Mouse (Mus musculus) thymus, postnatal 36 days (tissue): ENCODE data around the gene Zfp362.

ENCODE experiments used
- DNase-seq, 2 experiments: peaks; one replicate each; pipeline ENCODE4 v3.0.0; 2022; ENCODE audit warnings: mixed read lengths in 2 of 2

The Zfp362 gene

DNA sequence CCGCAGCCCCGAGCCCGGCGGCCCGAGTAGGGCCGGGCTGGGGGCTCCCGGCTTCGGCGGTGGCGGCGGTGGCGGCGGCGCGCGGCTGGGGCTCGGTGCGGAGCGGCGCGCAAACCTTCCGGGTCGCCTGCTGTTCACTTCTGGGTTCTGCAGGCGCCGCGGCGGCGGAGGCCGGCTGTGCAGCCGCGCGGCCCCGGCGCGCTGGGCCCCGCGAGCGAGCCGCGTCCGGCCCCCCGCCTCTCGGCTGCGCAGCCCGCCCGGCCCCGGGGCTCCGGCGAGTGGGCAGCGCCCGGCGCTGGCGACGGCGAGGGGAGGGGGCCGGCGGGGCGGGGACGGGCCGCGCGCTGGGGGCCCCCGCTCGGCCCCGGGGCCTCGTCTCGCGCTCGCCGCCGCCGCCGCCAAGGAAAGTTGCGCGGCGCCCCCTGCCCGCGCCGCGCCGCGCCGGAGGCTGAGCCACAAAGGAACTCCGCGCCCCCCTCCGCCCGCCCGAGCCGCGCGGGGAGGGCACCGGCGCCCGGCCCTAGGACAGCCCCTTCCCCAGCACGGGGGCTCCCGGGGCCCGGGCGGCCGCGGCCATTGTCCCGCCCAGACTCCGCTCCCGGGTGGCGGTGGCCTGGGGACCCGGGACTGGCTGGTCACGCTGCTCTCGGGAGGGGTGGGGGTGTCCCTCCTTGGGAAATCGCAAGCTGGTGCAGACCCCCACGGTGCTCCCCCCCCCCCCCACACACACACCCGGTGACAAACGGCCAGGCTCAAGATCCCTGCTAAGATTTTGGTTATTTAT, at the start of gene Zfp362:
Zfp362 (minus strand) TSS at position 3 of the 784 bp plus-strand sequence.
- DNase-seq, result peak; percentile 63 to 73

DNA sequence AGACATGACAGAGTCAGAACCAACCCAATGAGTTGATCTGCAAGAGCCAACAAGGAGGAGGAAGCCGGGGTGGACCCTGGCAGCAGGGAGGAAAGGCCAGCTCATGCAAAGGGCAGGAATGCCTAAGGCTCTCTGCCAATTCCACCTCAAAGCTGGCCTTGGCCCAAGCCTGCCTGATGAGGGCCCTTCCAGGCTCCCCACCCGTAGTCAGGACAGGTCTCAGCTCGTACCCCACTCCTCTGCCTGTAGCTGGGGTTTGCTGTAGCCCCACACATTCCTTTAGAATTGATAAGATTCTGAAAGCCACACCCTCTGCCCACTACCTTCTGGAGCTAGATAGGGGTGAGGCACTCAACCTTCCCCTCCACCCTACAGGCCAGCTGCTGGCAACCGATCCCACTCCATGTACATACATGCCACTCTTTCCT, 49.8 kb upstream of the Zfp362 start:
- no peak for DNase-seq

DNA sequence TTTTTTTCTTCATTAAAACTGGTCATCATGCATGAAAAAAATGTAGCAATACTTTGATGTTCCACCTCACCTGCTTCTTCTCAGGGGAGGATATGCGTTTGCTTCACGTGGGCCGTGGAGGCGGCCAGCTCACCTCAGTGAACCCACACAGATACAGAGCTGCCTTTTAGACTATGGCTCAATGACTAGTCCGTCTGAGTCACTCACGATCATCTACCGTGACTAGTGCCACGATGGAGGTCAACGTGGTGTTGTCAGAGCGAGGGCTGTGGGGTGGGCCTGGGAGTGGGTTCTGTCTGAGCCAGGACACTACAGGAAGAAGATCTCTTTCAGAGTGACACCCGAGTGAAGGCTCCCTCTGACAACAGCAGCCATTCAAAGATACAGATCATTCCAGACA, 47.3 kb upstream of the Zfp362 start:
- DNase-seq, result no peak

DNA sequence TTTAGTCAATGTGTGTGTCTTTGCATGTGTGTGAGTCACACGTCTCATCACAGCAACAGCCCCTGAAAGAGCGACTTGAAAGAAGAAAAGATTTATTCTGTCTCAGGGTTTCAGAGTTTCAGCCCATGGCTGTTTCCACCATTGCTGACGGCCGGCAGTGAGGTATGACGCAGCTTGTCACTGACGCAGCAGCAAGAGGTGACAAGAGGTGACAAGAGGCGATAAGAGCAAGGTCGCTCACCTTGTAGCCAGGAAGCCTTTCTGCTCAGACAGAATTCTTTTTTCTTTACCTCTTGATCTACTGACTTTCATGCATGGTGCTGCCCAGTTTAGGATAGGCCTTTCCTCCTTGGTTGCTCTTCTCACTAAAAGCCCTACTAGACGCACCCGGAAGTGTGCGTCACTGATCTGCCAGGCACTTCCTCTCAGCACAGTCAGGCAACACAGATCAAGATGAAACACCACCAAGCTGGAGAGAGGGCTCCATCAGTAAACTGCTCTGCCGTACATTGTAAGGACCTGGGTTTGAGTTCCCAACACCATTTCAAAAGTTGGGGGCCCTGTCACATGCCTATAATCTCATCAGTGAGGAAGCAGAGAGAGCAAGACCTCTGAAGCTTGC, 46.5 kb upstream of the Zfp362 start:
- no peak for DNase-seq

DNA sequence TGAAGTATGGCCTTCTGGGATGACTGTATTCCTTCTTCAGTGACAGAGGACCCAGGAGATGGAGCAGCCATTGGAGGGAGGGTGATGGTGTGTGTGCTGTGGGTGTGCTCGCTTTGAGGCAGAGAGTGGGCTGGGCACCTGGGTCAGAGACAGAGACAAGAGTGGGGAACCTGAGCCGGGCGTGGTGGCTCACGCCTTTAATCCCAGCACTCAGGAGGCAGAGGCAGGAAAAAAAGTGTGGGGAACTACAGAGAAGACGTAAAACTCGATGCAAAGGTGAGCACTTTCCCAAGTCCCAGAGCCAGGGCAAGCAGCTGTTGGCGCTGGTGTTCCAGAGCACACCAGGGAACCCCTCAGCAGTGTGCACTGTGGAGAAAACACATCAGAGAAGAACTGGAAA, 43.8 kb upstream of the Zfp362 start:
- no peak for DNase-seq

DNA sequence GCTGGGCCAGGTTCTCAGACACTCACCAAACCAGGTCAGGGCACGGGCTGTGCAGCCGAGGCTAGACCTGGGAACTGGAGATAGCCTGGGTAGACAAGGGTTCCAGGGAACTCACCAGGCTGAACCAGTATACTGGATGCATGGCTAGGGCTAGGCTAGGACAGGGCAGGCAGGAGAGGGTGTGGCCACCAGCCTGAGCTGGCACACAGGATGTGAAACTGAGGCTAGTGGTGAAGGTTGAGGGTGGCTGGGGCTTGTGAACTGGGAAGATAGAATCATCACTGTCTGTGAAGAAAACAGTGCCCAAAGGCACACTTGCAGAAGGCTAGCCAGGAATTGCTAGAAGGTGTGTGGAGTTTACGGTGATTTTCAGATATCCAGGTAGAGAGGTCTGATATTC, 43.1 kb upstream of the Zfp362 start:
- no peak for DNase-seq

DNA sequence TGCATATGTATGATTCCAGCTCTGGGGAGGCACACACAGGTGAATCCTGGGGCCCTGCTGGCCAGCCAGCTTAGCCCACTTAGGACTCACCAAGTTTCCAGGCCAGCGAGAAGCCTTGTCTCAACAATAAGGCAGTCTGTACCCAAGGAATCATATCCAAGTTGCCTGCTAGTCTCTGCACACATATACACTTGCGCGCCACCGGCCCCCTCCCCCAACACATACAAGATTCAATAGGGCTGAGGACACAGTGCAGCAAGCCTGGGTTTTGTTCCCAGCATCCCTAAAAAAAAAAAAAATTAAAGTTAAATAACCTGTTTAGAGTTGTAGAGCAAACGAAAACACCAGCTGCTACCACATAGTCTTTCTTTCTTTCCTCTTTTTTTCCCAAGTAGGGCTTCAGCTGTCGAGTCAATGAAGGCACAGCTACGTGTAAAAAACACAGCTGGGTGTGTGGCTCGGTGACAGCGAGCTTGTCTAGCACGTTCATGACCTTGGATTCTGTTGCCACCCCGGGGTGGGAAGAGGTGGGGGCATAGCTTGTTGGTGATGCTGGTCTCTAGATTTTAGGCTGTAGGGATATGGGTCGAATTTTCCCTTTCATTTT, 39.6 kb upstream of the Zfp362 start:
- DNase-seq, result no peak

DNA sequence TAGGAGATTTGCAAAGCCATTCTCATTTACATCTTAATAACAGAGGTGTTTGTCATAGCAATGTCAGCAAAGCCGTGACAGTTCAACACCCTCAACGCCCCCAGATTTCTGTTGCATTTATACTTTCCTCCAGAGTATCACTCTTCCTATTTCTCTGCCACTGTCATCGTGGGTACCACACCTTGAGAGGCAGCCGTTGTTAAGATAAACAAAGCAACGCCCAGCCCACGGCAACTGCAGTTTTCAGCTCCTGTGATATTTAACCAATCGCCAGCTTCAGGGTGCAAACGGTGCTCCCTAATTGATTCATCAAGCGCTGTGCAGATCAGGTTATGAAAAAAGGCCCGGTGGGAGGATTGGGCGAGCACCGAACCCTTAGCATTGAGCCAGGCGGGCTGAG, 38.7 kb upstream of the Zfp362 start:
- DNase-seq, result no peak

DNA sequence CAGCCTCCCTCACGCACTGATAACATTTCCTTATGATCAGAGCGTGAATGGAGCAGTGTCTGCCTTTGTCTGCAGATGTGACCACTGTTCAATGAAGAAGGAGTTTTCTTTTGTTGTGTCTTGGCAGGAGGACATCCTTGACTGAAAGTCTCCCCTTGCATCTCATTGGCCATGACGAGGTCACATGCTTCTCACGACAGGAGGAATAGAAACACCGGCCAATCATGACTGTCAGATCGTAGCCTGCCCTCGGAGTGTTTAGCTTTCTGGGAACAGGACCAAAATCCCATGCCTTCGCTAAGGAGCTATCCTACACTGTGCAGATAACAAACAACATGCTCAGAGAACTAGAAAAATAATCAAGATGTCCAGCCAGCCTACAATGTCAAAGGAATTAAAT, 35.4 kb upstream of the Zfp362 start:
- DNase-seq, result no peak

DNA sequence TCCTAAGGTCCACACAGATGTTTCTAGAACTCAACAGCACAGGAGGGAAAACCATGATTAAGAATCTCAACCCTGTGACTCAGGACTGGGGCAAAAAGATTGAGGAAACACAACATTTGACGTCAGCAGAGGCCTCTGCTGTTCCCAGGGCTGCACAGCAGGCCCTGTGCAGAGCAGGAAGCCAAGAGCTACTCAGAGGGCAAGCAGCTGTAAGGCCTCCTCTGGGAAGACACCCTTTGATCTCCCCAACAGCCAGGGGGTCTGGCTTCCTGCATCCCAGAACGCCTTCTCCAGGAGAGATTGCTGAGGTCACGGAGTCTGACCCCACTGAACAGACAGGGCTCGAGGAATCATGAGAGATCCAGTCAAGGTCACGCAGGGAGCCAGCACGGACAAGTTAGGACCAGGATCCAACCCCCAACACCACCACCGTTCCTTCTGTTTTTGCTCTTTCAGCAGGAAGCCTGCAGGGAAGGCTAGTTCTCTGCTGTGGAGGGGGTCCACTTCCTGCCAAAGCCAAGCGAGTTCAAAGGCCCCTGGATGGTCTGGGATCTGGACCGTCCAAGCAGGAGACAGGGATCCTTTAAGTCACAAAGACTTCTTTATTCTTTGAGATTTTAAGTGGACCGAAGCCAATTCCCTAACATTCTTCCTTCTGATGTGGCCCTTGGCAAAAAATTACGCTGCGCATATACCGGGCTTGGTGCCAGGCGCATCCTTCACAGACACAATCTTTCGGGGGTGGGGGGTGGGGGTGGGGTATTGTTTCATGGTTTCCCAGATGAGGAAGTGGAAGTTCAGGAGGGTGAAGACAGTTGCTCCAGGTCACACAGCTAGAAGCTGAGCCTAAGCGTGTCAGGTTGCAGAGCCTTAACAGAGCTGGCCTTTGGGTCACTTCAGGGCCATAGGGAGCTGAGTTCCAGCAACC, 34.2 kb upstream of the Zfp362 start:
- DNase-seq, result no peak

DNA sequence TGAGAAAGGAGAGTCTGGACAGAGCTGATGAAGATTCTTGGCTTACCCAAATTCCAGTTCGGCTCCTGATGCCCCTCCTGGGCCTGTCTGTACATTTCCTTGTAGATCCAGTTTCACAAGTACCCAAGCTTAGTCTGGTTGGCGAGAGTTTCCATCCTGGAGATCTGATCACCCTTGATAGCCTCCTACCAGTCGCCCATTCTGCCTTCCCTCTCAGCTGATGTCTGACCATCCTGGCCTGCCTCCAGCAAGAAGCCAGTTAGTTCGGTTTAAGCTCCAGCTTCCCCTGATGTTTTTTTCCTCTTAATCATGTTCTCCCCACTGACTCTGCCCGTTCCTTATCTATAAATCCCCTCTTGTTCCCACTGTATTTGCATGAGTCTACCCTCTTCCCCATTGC, 32.4 kb upstream of the Zfp362 start:
- DNase-seq, result no peak

DNA sequence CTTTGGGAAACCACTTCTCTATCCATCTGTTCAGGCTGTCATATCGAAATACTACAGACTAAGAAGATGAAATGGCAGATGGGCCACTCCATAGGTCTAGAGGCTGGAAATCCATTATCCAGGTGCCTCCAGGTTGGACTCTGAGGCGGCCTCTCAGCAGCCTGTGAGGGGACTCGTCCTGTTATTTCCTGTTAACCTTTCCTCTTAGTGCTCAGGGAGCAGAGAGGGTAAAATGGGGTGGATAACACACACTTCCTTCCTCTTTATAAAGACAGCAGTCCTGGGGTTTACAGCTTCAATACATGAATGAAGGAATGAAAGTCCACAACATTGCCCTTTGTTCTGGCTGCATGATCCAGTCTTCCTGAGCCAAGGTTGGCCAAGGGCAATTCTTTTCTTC, 18.3 kb upstream of the Zfp362 start:
- no peak for DNase-seq

DNA sequence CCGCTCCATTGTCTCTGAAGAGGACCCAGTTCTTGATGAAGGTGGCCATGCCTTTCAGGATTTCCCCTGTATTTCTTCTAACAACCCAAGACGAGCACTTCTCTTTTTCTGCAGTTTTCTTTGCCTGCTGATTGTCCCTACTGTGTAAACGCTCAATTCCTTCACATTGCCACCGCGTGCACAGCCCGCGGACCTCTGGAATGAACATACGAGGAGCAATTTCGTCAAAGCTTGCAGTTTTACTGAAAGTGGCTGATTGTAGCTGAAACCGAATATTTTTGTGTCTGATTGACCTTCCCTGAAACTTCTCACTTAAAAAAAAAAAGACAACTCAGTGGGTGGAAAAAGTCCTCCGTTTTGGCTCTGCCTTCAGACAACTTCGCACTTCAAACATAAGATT, 14.7 kb upstream of the Zfp362 start:
- DNase-seq, result no peak

DNA sequence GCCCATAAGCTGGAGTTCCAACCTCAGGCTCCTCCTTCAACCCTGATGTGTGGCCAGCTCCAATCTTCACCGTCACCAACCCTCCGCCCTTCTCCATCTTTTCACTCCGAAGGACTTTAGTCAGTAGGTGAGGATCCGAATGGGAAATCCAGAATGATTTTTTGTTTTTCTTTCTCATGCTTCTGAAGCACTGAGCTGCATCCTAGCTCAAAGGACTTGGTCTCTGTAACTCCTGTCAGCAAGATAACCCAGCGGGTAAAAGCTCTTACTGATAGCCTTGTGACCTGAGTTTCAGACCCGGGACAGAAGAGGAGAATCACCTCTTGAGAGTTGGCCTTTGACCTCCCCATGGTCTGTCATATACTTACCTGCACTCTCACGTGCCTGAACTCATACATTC, 11.2 kb upstream of the Zfp362 start:
- no peak for DNase-seq

DNA sequence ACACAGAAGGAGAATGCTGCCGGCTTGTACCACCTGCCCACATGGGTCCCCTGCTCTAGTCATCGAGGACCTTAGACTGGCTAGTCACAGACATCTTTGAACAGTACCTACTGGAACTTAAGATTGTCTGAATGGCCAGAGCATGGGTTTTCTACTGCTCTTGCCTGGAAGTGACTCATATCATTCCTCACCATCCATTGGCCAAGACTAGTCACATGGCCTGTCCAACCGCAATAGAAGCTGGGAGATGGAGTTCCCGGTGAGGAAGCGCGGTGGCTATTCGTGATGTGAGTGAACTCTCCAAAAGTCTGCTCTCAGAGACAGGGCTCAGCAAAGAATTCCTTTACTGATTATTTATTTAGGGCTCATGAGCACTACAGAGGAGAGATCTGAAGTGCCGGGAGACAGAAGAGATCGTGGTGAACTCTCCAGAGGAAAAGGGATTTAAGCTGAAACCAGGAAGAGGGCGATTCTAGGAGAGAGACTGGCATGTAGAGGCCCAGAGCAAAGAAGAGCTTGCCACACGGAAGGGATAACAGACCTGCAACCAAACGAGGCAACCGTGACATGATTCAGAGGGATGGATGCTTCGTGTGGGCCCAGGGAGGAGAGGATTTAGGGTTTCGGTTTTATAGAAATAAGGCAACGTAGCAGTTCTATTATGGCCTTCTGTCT, 5.7 kb upstream of the Zfp362 start:
- DNase-seq, result peak; percentile 55 to 62

DNA sequence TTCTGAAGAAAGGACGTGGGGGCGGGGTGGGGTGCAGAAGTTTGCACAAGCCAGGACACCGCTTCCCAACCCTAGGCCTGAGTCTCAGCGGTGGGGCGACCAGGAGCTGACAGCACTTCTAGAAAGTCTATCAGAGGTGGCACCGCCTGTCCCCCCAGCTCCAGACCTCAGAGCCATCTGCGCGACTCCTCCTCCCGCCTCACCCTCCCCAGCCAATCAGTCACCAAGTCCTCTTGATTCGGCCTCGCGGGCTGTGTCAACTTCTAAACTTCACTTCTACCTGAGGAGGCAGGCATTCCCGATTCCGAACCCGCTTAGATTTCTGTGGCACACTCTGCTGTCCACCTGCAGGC, 958 bp upstream of the Zfp362 start:
- DNase-seq, result peak; percentile 42 to 63

DNA sequence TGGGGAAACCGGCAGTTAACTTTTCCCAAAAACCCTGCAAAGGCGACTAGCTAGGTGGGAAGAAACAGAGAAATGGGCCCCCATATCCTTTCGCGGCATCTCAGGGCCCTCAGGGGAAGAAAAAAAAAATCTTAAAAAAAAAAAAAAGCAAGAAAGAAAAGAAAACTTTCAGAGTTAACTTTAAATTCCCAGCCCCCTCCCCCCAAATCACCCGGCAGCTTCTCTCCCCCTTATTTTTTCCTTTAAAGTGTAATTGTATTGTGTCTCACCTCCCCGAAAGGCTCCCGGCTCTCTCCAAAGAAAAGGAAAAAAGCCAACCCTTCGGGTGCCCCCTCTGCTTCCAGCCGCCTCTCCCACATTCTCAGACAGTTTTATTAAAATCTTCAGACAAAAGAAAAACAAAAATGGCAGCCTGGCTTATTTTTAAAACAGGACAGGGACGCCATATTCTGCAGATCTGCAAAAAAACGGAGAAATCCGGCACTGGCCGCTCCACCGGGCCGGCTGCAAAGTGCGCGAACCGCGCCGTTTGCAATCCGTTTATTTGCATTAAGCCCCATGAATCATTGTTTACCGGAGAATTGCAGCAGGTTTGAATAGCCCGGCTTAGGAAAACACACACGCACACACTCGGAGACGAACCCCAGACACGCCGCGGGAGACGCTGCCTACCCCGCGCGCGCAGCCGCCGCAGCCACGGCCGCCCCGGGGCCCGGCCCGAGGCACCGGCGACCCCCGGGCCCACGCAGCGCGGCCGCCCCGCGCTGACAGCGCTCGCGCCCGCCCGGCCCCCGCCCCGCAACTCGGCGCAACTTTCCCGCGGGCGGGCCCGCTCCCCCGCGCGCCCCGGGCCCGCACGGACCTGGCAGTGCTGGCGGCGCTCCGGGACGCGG, 449 bp downstream of the Zfp362 start:
- peak in 1 of 2 experiments; percentile 44 for DNase-seq

DNA sequence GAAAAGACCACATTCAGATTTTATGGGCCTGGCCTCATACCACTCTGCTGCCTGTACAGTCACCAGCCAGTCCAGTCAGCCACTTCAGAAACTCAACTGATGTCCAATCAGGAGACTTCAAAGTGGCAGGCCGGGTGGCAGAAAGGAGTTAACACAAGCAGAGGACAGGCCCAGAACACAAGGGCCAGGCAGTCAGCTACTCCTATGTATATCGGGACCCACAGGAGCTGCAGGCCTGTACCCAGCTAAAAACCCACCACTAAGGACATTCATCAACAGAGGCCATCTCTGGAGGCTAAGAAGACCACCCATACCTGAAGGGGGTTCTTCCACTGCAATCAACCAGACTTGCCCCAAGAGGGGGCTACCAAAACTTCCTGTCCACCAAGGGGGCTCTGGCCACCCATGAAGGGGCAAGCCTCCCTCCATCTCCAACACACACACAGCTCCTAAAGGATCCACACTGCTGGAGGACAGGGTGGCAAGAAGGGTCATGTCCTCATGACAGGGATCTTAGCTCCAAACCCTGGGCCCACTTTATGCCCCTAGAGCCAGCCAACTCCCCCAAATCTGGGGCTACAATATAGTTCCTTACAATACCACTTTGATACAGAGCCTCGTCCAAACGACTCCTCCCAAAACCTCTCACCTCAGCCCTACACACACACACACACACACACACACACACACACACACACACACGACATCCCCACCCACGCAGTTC, 1.3 kb downstream of the Zfp362 start:
- DNase-seq, result peak in 1 of 2 experiments; percentile 21

DNA sequence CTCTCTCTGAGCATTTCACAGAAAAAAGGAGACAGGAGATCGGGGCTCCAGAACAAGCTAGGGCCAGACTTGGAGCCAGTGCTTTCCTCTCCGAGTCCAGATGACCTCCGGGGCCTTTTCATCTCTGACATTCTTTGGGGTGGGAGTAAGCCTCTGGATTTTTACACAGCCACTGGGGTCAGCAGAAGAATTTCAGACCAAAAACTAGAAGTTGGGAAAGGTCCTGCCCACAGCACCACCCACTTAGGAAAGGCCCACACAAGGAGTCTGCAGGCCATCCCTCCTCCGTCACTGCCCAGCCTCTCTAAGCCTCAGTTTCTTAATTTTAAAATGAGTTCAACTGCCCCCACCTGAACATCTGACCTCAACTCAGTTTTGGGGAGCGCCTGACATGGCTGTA, 2.3 kb downstream of the Zfp362 start:
- DNase-seq, result no peak

DNA sequence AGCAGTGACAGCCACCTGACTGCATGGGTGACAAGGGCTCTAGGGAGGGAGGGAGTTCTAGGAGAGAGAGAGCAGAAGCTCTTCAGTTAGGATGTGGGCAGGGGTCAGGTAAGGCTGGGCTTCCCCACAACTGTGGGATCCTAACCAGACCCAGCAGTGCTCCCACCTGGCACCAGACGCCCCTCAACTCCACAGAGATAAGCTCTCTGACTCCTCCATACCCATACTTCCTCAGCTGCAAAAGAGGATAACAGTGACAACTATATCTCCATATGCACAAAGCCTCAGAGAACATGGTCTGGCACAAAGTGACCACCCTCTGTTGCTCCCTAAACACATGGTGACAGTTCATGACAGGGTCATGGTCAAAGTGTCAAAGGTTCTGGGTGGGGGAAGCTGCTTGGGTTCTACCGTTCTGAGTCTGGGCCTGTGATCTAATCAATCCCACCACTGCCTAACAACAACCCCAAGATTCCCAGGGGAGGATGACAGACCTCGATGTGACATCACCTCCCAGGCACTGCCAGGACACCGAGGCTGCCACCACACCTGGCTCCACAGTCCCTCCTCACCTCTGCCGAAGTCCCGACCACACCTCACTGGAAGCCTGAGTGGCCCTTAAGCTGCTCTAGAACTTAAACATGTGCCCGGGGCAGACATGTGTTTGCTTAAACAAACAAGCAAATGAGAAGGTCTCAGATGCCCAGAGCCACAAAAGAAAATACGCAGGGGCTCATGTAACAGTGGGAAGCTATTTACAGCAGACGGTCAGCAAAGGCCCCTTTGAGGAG, 4.0 kb downstream of the Zfp362 start:
- DNase-seq, result no peak
